Mouse (Mus musculus): ENCODE data around the gene Rassf8. TPM values are rescaled to one million over a fixed set of nuclear protein-coding genes. Genes with fewer than 3 reads are reported as not detected.

Rassf8 gene
- polyA plus RNA-seq, 1 experiment from 2014 or later, result 11.5 TPM

DNA sequence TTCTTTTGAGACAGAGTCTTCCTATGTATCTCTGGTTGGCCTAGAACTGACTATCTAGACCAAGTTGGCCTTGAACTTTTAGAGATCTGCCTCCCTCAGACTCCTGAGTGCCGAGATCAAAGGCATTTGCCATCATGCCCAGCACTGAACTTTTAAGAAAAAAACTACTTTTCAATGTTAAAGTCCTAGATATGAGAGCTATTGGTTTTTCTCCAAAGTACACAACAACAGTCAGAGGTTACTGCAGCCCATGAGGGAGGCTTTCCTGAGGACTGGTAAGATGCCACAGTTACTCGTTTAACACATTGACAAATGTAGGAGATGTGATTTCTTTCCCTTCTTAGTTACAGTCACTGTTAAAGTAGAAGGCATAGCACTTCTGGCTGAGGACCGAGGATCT, 6.5 kb upstream of the Rassf8 start:
- Histone ChIP-seq H3K27me3 (ENCODE audit: control insufficient read depth, insufficient read depth, low read length) (no peaks in the 10 kb centered on the region; the same call in 1 of the 2 replicates), H3K27ac (ENCODE audit: low read depth, low read length) (no peak overlapping the region), H3K9ac (ENCODE audit: low read depth, low read length) (no peak overlapping the region), H3K4me1 (ENCODE audit: control insufficient read depth, insufficient read depth, low read length) (no peaks in the 10 kb centered on the region), H3K36me3 (ENCODE audit: control insufficient read depth, insufficient read depth, low read length) (no peaks in the 10 kb centered on the region), H3K4me2 (replicated peaks; ENCODE audit: low read depth, low read length) (no peak overlapping the region), H3K4me3 (ENCODE audit: low read length) (no peak overlapping the region), H3K9me3 (ENCODE audit: control insufficient read depth, low read length) (no peaks in the 10 kb centered on the region)
- whole genome bisulfite sequencing, result 67% methylated on average over 3 of the region's 3 CpGs
- no peak for ATAC-seq (ENCODE audit: low FRiP score, low TSS enrichment)

DNA sequence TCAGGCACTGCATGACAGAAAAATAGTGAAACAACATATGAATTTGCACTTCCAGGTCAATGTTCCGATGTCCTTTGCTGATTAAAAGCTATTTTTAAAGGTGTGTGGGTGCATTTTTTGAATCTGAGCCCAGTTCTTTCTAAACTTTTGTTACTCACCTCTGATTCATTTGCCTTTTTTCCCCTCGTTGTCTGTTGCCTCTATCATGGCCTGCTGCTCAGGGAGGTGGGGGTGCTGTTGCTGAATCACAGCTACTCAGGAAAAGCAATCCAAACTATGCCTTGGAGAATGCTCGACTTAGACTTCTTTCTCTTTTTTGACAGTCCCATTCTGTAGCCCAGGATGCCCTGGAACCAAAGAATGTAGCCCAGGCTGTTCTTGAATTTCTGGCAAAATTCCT, 1.3 kb upstream of the Rassf8 start:
- ATAC-seq (ENCODE audit: low FRiP score, low TSS enrichment), result no peak
- Histone ChIP-seq H3K9ac (ENCODE audit: low read depth, low read length) (no peak overlapping the region), H3K4me2 (replicated peaks; ENCODE audit: low read depth, low read length) (no peak overlapping the region), H3K4me3 (ENCODE audit: low read length) (no peak overlapping the region), H3K4me1 (ENCODE audit: control insufficient read depth, insufficient read depth, low read length) (no peaks in the 10 kb centered on the region), H3K9me3 (ENCODE audit: control insufficient read depth, low read length) (no peaks in the 10 kb centered on the region), H3K36me3 (ENCODE audit: control insufficient read depth, insufficient read depth, low read length) (no peaks in the 10 kb centered on the region), H3K27ac (ENCODE audit: low read depth, low read length) (peak overlapping the region; percentile 91; the same call in 1 of the 2 replicates), H3K27me3 (ENCODE audit: control insufficient read depth, insufficient read depth, low read length) (no peaks in the 10 kb centered on the region)
- WGBS, result 43% methylated on average over 3 of the region's 3 CpGs

DNA sequence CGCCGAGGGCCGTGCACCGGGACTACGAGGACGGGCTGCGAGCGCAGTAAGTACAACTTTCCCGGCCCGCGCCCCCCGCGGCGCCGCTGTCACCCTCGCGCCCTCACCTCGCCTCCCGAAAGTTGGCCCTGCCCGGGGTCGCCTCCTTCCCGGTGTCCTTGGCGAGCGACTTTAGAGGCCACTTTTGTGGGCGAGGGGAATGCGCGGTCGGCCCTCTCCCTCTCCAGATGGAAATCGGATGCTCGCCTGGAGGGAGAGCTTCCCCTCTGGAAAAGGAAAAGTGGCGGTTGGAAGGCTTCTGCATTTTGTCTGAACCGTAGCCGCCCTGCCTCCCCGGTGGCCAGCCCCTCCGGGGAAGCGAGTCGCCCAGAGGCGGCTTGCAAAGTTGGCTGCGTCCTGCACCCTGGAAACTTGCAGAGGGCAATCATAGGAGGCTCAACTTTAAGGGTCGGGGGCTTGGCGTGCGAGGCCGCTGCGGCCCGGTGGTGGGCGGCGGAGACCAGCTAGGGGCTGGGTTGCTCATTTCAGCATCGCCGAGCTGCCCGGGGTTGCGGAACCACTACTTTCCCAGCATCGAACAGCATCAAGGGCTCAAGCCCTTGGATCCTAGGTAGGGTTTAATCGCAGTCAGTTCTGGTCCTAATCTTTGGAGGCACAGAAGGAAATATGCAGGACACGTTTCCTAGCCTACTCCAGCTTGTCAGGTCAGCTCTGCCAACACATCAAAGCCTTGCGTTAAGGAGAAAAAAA, 548 bp downstream of the Rassf8 start:
- no peaks in the 10 kb centered on the region for H3K9me3 ChIP-seq (ENCODE audit: control insufficient read depth, low read length)
- H3K4me3 ChIP-seq (ENCODE audit: low read length), result peak overlapping the region; percentile 79
- no peaks in the 10 kb centered on the region; the same call in 1 of the 2 replicates for H3K36me3 ChIP-seq (ENCODE audit: control insufficient read depth, insufficient read depth, low read length)
- no peaks in the 10 kb centered on the region for H3K4me1 ChIP-seq (ENCODE audit: control insufficient read depth, insufficient read depth, low read length)
- H3K9ac ChIP-seq (ENCODE audit: low read depth, low read length), result peak overlapping the region; percentile 90
- ATAC-seq (ENCODE audit: low FRiP score, low TSS enrichment), result no peak
- peak overlapping the region; percentile 91 for H3K27ac ChIP-seq (ENCODE audit: low read depth, low read length)
- WGBS, result under 1% methylated on average over 49 of the region's 55 CpGs
- H3K27me3 ChIP-seq (ENCODE audit: control insufficient read depth, insufficient read depth, low read length), result no peaks in the 10 kb centered on the region
- H3K4me2 ChIP-seq (replicated peaks; ENCODE audit: low read depth, low read length), result peak overlapping the region; percentile 72

DNA sequence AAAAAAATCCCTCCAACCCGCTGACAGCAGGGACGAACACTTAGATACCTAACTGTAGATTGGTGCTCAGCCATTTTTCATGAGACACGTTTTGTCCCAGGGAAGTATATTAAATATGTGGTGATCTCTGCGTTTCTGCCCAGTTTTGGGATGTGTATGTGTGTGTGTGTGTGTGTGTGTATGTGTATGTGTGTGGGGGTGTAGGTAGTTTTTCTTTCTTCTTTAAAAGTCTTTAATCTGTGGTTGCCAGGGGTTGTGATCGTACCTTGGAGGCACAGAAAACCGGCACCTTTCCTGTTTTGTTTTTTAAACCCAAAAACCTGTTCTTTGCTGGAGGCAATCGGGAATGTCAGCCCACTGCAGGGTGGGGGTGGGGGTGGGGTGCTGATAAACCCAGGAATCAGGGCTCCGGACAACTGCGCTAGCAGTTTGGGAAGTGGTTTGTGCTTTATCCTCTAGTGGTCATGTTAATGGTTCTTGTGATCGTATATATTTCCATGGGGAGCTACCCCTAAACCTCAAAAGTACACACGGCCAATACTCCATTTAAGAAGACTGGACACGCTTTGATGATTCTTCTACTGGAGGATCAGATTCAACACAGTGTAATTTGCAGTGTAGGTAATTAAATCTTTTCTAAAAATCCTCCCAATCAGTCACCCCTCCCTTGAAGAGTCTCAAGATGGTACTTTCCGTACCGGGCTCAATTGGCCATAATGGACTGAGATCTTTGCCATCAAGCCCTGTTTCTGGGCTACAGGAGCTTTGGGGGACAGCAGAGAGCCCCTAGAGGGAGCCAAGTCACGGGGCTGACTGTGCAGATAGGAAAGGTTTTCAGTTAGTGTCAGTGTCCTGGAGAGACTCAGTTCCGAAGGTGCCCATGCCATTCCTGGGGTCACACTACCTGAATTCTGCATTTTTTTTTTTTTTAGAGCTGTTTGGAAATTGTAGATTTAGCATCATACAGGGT, 1.4 kb downstream of the Rassf8 start:
- Histone ChIP-seq H3K27me3 (ENCODE audit: control insufficient read depth, insufficient read depth, low read length) (no peaks in the 10 kb centered on the region), H3K36me3 (ENCODE audit: control insufficient read depth, insufficient read depth, low read length) (no peaks in the 10 kb centered on the region; the same call in 1 of the 2 replicates), H3K4me3 (ENCODE audit: low read length) (peak overlapping the region; percentile 79), H3K9ac (ENCODE audit: low read depth, low read length) (peak overlapping the region; percentile 90), H3K4me1 (ENCODE audit: control insufficient read depth, insufficient read depth, low read length) (no peaks in the 10 kb centered on the region), H3K27ac (ENCODE audit: low read depth, low read length) (peak overlapping the region; percentile 91; the same call in 1 of the 2 replicates), H3K4me2 (replicated peaks; ENCODE audit: low read depth, low read length) (peak overlapping the region; percentile 72), H3K9me3 (ENCODE audit: control insufficient read depth, low read length) (no peaks in the 10 kb centered on the region)
- no peak for ATAC-seq (ENCODE audit: low FRiP score, low TSS enrichment)
- 11% methylated on average over 16 of the region's 16 CpGs for WGBS

DNA sequence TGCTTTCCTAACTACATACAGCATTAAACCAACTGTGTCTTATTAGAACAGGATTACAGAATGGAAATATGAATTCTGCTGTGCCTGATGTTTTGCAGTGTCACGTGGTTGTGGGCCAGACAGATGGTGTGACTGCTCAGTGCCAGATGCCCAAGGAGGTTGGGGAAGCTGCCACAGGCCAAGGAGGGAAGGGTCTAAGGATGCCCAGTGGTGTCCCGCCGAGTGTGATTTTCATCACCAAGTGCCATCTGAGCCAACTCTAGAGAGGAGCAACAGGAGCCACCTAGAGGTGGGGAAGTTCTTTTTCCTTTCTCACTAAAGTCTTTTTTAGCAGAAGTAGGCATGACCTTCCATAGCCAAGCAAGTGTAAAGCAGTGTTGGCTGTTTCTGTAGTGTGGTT, 3.8 kb downstream of the Rassf8 start:
- H3K4me2 ChIP-seq (replicated peaks; ENCODE audit: low read depth, low read length), result no peak overlapping the region
- no peak overlapping the region for H3K4me3 ChIP-seq (ENCODE audit: low read length)
- no peak overlapping the region for H3K27ac ChIP-seq (ENCODE audit: low read depth, low read length)
- WGBS, result 83% methylated on average over 3 of the region's 3 CpGs
- no peaks in the 10 kb centered on the region for H3K9me3 ChIP-seq (ENCODE audit: control insufficient read depth, low read length)
- H3K4me1 ChIP-seq (ENCODE audit: control insufficient read depth, insufficient read depth, low read length), result no peaks in the 10 kb centered on the region
- no peaks in the 10 kb centered on the region; the same call in 1 of the 2 replicates for H3K36me3 ChIP-seq (ENCODE audit: control insufficient read depth, insufficient read depth, low read length)
- no peak overlapping the region for H3K9ac ChIP-seq (ENCODE audit: low read depth, low read length)
- no peak for ATAC-seq (ENCODE audit: low FRiP score, low TSS enrichment)
- no peaks in the 10 kb centered on the region for H3K27me3 ChIP-seq (ENCODE audit: control insufficient read depth, insufficient read depth, low read length)

DNA sequence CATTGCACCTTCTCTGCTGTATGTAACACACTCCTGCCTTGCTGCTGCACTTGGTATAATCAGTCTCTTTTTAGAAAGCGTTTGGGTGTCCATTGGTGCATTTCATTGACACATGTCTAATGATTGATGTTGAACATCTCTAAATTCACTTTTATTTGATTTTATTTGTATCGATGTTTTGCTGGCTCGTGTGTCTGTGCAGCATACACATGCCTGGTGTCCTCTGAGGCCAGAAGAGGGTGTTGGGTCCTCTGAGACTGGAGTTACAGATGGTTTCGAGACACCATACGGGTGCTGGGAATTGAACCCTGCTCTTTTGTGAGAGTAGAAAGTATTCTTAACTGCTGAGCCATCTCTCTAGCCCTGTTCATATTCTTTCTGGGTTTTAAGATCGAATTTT, 6.7 kb downstream of the Rassf8 start:
- no peak for ATAC-seq (ENCODE audit: low FRiP score, low TSS enrichment)
- no peak overlapping the region for H3K27ac ChIP-seq (ENCODE audit: low read depth, low read length)
- H3K27me3 ChIP-seq (ENCODE audit: control insufficient read depth, insufficient read depth, low read length), result no peaks in the 10 kb centered on the region
- no peak overlapping the region for H3K4me2 ChIP-seq (replicated peaks; ENCODE audit: low read depth, low read length)
- no peak overlapping the region for H3K4me3 ChIP-seq (ENCODE audit: low read length)
- H3K36me3 ChIP-seq (ENCODE audit: control insufficient read depth, insufficient read depth, low read length), result no peaks in the 10 kb centered on the region; the same call in 1 of the 2 replicates
- H3K4me1 ChIP-seq (ENCODE audit: control insufficient read depth, insufficient read depth, low read length), result no peaks in the 10 kb centered on the region
- WGBS, result 90% methylated on average over 6 of the region's 6 CpGs
- no peak overlapping the region for H3K9ac ChIP-seq (ENCODE audit: low read depth, low read length)
- H3K9me3 ChIP-seq (ENCODE audit: control insufficient read depth, low read length), result no peaks in the 10 kb centered on the region

DNA sequence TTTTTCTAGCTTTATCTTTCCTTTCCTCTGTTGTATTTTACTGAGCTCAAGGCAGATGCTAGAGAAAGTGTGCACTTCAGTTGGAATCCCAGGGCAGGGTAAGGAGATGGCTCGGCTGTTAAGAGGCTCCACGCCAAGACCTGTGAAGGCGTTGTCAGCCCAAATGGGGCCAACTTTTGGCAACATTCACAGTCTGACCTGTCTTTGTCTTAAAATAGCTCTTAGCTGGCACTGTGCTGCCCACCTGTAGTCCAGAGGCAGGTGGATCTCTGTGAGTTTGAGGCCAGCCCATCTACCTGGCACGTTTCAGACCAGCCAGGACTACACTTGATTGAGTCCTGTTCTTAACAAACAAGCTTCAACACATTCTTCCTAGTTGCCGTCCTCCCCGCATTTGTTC, 7.9 kb downstream of the Rassf8 start:
- H3K36me3 ChIP-seq (ENCODE audit: control insufficient read depth, insufficient read depth, low read length), result no peaks in the 10 kb centered on the region; the same call in 1 of the 2 replicates
- H3K27me3 ChIP-seq (ENCODE audit: control insufficient read depth, insufficient read depth, low read length), result no peaks in the 10 kb centered on the region
- no peak overlapping the region for H3K9ac ChIP-seq (ENCODE audit: low read depth, low read length)
- H3K27ac ChIP-seq (ENCODE audit: low read depth, low read length), result no peak overlapping the region
- ATAC-seq (ENCODE audit: low FRiP score, low TSS enrichment), result no peak
- WGBS, result 88% methylated on average over 6 of the region's 6 CpGs
- no peak overlapping the region for H3K4me2 ChIP-seq (replicated peaks; ENCODE audit: low read depth, low read length)
- H3K4me1 ChIP-seq (ENCODE audit: control insufficient read depth, insufficient read depth, low read length), result no peaks in the 10 kb centered on the region
- no peak overlapping the region for H3K4me3 ChIP-seq (ENCODE audit: low read length)
- H3K9me3 ChIP-seq (ENCODE audit: control insufficient read depth, low read length), result no peaks in the 10 kb centered on the region

DNA sequence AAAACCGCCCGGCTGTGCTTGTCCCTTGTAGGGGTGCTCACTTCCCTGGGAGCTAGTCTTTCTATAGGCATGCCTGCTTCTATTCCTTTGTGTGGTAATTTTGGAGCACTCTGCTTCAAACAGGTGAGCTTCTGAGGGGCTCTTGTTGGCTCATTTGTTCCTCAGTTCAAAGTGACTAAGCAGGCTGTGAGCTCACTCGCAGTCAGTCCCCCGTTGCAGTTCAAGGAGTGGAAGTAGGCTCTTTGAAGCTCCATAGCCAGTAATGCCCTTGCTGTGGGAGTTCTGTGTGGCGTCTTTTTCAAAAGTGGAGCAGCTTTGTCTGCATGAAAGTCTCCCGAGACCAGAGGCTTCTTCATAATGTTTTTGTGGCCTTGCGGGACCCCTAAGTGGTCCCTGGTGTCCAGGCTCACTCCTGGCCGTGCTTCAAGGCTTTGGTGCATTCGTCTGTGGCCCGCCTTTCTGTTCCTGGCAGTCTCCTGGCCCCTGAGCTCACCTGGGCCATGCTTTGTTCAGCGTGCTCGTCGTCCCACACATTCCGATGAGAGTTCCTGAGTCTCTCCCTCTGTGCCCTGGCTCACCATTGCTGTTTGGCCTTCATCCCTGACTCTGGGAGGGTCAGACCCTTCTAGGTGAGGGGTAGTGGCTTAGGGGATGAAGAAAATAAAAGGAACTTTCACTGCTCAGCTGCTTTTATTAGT, 9.5 kb downstream of the Rassf8 start:
- Histone ChIP-seq H3K9ac (ENCODE audit: low read depth, low read length) (no peak overlapping the region), H3K27ac (ENCODE audit: low read depth, low read length) (no peak overlapping the region), H3K36me3 (ENCODE audit: control insufficient read depth, insufficient read depth, low read length) (no peaks in the 10 kb centered on the region; the same call in 1 of the 2 replicates), H3K4me1 (ENCODE audit: control insufficient read depth, insufficient read depth, low read length) (peaks cover 6% of the 10 kb centered on the region), H3K27me3 (ENCODE audit: control insufficient read depth, insufficient read depth, low read length) (no peaks in the 10 kb centered on the region), H3K4me3 (ENCODE audit: low read length) (no peak overlapping the region), H3K9me3 (ENCODE audit: control insufficient read depth, low read length) (no peaks in the 10 kb centered on the region), H3K4me2 (replicated peaks; ENCODE audit: low read depth, low read length) (no peak overlapping the region)
- no peak for ATAC-seq (ENCODE audit: low FRiP score, low TSS enrichment)
- 51% methylated on average over 14 of the region's 14 CpGs for WGBS
